Mouse (Mus musculus) B cell, adult 62 days (primary cell): Measurements from ENCODE around the gene Olfr360. TPM values are rescaled to one million over a fixed set of nuclear protein-coding genes. Genes with fewer than 3 reads are reported as not detected.

Experiments used
- total RNA-seq: library from RNA; stranded (reverse); gene quantifications from 4 replicates; pipeline ENCODE4 v1.2.4, GENCODE M21; 2023

Gene Olfr360
- total RNA-seq: not detected in 4 replicates

GRCm38 (mm10) chr2:37065446-37065845 lies at the start of gene Olfr360:
Gene Olfr360, plus strand, starts transcription at chr2:37065746.

GRCm38 (mm10) chr2:37089190-37089589 lies 23.6 kb downstream of the Olfr360 start, which contains the start of gene Olfr361:
Gene Olfr361, minus strand, starts transcription at chr2:37089290.

GRCm38 (mm10) chr2:37117810-37118209 lies 52.3 kb downstream of the Olfr360 start, which contains the start of gene Olfr362:
Gene Olfr362, minus strand, starts transcription at chr2:37117910.

Other genes with a start within 250 kb of the Olfr360 start
- gene Olfr3, start 248.7 kb upstream of the Olfr360 start, total RNA-seq: not detected in 4 replicates
- not detected in 4 replicates for gene Olfr350, start 219.4 kb upstream of the Olfr360 start, total RNA-seq
- gene Olfr351, start 203.1 kb upstream of the Olfr360 start, total RNA-seq: not detected in 4 replicates
- not detected in 4 replicates for gene Olfr352, start 197.3 kb upstream of the Olfr360 start, total RNA-seq
- gene Olfr353, start 172.8 kb upstream of the Olfr360 start, total RNA-seq: not detected in 4 replicates
- not detected in 4 replicates for gene Olfr354, start 160.1 kb upstream of the Olfr360 start, total RNA-seq
- not detected in 4 replicates for gene Olfr355, start 136.8 kb upstream of the Olfr360 start, total RNA-seq
- gene Olfr356, start 128.6 kb upstream of the Olfr360 start, total RNA-seq: not detected in 4 replicates
- gene Olfr357, start 71.9 kb upstream of the Olfr360 start, total RNA-seq: not detected in 4 replicates
- not detected in 4 replicates for gene Olfr358, start 56.4 kb upstream of the Olfr360 start, total RNA-seq
- not detected in 4 replicates for gene Olfr361, start 23.5 kb downstream of the Olfr360 start, total RNA-seq
- gene Olfr362, start 52.2 kb downstream of the Olfr360 start, total RNA-seq: not detected in 4 replicates
- gene Olfr364-ps1, start 73.6 kb downstream of the Olfr360 start, total RNA-seq: not detected in 4 replicates
- gene Olfr365, start 122.5 kb downstream of the Olfr360 start, total RNA-seq: not detected in 4 replicates
- not detected in 4 replicates for gene Olfr366, start 145.8 kb downstream of the Olfr360 start, total RNA-seq